Mouse (Mus musculus): ENCODE data around the gene Fam187a.

The Fam187a gene

DNA sequence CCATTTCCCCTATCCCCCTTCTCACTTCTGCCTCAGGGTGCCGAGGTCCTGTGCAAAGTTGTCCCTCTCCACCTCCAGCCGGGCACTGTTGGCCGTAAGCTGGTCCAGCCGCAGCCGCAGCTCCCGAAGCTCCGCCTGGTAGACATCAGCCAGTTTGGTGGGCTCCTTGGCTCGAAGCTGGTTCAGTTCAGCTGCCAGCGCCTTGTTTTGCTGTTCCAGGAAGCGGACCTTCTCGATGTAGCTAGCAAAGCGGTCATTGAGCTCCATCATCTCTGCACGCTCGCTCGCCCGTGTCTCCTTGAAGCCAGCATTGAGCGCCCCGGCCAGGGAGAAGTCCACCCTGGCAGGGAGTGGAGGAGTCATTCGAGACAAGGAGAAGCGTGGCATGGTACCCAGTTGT, 11.7 kb downstream of the Fam187a start:
- DNase-seq: no peak

DNA sequence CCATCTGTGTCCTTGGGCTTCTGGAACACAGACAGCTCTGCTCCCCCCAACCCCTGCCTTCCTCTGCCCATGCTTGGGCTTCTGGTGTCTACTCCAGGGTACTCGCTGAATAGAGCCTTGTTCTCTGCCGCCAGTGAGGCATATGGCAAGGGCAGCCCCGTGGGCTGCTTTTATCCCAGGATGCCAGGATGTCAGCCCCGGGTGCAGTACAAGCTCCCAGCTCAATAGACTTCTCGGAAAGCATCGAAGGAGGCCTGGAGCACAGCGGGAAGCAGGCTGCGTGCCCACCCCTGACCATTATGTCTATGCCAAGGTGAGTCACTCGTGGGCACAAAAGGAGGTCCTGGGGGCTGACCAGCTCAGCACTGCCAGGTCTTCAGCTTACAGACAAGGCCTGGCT, 13.4 kb downstream of the Fam187a start:
- DNase-seq: no peak

DNA sequence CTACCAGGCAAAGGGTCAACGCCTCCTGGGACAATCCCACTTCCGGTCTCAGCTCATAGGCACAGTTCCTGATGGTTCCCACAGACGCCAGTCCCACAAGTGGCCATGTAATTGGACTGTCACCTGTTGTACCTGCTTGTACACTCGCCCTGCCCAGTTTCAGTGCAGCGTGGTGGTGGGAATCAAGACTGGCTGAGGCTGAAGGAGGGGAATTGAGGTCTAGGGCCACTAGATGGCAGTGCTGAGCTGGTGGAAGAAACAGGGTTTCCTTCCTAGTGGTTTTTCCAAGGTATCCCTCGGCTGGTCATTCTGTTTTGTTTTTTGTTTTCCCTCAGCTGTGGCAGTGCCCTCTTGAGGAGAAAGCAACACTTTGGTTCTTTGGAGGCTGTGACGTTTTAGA, 15.8 kb downstream of the Fam187a start, which contains the start of gene Gfap:
Gene Gfap, minus strand, starts transcription at position 150 of the 400 bp plus-strand sequence.
- DNase-seq: peak; percentile 88

DNA sequence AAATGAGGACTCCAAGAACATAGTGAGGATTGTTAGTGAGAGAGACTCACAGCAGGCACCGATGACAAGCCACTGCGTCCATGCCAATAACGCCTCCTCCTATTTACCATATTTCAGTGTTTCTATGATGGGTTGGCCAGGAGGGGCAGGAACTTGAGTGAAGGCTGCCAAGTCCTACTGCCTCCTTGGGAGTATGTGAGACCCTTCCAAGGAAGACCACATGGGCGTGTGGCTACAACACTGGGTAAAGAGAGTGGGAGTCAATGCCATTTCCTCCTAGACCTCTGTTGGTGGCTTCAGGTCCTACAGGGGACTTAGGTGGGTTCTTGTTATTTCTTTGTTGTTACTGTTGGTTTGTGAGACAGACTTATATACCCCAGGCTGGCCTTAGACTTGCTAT, 16.2 kb downstream of the Fam187a start:
- DNase-seq: no peak

DNA sequence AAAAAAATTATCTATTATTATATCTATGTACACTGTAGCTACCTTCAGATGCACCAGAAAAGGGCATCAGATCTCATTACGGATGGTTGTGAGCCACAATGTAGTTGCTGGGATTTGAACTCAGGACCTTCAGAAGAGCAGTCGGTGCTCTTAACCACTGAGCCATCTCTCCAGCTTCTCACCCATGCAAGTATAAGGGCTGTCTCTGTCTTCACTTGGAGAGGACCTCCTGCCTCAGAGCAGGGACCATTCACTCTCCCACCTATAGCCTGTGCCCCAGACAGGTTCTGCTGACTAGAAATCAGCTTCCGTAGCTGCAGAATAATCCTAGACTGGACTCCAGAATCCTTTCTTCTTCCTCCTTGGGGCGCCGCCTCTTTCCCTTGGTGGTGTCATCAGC, 17.1 kb downstream of the Fam187a start:
- DNase-seq: no peak

DNA sequence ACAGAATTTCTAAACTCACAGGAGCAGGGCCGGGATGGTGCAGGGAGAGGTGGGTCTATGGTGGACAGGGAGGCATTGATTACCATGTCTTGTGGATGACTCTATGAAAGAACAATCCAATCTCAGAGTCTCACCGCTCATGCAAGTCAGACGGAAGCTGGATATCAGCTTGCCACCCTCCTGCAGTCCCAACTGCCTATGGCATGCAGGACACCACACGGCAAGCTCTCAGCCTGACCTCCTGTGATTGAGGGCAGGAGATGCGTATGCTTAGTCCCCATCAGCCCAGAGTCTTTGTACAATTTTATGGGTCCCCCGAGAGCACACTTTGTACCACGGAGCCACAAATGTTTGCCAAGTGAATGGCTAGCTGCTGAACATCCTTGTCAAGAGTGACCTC, 18.7 kb downstream of the Fam187a start:
- no peak for DNase-seq

DNA sequence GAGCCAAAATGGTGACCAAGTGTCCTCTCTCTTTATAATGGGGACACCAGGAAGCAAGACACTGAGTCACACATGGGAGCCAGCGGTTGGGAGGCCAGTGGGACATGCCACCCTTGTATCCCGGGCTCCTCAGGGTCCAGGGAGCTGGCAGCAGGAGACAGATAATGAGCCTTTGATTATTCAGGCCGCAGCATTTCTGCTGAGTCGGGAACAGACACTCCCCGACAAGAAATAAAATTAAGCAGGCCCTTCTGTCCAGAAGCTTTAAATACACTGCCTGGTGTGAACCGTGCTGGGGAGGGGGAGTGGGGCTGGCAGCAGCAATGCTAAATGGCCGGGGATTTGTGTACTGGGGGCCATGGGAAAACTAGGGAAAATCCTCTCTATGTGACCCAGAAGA, 26.4 kb downstream of the Fam187a start:
- DNase-seq: no peak

DNA sequence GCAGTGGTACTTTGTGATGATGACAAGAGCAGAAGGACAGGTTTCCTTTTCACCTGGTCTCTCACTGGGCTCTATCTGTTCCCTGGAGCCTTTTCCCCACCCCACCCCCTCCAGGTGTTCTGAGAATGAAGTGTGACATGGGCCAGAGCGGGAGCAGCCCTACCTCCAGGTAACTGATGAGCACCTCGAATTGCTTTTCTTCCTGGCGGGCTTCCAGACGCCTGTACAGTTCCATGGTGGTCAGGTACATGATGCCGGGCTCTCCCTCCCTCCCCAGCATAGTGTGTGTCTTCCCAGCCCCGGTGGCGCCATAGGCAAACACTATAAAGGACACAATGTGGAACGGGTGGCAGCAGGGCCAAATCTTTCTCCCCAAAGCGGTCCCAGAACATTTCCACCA, 30.4 kb downstream of the Fam187a start:
- no peak for DNase-seq

DNA sequence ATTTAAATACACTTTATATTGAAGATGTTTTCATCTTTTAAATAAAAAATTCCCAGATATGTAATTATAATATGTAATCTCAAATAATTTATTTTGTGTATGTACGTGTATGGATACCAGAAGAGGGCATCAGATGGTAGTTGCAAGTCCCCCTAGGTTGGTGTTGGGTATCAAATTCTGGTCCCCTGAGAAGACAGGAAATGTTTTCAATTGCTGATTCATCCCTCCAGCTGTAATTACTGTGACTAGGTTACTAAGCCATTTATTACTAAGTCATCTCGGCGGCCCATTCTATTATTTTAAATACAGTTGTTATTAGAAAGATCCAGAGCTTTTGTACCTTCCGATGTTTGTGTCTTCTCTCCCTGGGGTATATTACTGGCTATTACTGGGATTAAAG, 33.1 kb downstream of the Fam187a start:
- no peak for DNase-seq

DNA sequence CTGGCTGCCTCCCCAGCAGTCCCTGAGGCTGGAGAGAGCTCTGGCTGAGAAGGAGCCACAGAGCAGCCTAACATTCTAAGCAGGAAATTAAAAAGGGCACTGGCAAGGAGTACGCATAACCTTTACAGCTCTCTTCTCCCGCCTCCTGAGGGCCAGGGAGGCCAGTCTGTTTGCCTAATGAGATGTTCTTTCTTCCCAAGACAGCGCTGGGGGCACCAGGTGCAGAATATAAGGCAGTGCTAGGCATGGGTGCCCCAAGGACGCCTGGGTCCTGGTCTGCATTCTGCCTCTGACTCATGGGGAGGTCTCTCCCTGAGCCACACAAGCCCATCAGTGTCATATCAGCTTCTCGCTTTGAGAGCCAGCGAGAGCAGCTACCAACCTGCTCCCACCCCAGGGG, 36.5 kb downstream of the Fam187a start:
- DNase-seq: no peak

DNA sequence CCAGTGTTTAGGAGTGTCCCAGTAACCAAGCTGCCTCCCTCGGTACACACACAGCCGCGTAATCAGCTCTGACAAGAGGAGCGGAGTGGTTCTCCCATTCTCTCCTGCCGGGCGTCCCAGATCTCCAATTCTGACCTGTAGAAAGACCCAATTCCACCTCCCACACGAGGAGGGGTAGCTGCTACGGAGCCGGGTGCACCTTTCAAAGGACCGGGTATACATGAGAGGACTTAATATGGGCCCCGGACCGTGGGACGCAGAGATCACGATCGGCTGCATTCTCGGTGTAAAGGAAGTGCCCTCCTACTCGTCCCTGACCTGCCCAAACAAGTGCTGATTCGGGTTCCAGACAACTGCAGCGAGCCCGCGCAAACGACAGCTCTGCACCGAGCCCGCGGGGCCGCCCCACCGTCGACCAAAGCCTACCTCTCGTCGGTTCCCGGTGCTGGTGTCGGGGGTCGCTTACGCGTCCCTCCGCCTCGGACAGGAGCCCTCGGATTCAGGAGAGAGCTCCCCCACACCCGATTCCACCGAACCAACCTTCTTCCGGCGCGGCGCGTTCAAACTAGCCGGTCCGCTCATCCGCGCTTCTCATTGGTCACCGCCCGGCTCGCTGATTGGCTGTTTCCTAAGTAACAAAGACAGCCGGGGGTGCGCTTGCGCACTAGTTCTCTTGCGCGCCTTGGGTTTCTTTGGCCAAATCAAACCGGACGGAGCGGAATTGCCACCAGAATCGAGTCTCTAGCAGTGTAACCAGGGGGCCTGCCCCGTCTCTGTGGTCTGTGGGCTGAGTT, 39.8 kb downstream of the Fam187a start, which contains the start of gene Kif18b:
Gene Kif18b, minus strand, starts transcription at position 568 of the 794 bp plus-strand sequence.
- peak; percentile 99 for DNase-seq

DNA sequence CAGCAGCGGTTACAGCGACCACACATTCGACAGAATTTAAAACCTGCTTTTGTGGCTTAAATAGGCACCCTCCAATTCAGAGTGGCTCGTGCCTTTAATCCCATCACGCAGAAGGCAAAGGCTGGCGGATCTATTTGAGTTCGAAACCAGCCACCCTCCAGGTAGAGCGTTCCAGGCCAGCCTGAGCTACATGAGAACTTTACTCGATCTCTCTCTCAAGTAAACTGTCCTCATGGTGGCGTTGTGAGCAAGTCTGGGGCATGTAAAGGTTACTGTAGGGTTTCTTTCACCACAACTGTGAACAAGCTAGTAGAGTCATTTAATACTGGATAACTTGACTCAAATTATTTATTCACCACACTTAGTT, 40.4 kb downstream of the Fam187a start:
- peak; percentile 80 for DNase-seq

DNA sequence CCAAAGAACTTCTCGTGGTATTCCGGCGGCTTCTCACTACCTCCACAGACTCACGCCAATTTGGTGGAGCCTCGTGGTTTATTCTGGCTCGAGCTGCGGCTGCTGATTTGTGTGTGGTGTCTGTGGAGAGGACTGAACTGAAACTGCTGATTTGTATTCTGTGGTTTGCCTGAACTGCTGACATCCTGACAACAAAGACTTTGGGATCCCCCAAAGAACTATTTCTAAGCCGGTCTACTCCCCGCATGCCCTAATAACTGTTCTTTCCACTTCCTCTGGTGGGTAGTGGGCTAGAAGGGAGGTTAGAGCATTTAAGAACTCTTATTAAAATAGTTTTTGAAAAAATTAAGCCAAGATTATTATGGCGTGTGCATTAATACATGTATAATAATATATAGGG, 45.7 kb downstream of the Fam187a start:
- DNase-seq: no peak

DNA sequence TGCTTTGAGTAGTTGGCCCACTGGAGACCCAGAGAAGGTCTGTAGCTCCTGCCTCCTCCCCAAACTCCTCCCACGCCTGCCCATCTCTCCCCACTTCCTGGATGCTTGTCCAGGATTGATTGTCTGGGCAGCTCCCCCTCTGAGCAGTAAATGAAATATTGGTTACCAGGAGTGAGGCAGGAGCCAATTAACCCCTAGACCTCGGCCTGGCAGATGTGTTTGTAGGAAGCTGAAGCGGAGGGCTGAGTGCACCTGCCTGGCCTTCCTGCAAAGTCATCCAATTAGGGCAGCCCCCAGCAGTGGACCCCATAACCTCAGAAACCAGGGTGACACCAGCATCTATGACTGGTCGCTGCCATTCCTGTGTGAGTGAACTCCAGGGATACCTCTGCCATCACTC, 51.3 kb downstream of the Fam187a start:
- peak; percentile 22 for DNase-seq

All from embryo, embryonic 11 days (tissue).